Mouse (Mus musculus): Measurements from ENCODE around the gene Slc37a3.
"Not testable (repeated sequence)": the region's sequence is repeated elsewhere in the genome, so short reads cannot be mapped to it uniquely, and the experiment has no call there.

Gene Slc37a3

GRCm38 (mm10) chr6:39378161-39378835 is 823 bp upstream of the Slc37a3 start:
- DNase-seq, result not testable (repeated sequence)

GRCm38 (mm10) chr6:39376775-39377174 is 700 bp downstream of the Slc37a3 start:
- DNase-seq, result no peak

GRCm38 (mm10) chr6:39373301-39373955 is 4.0 kb downstream of the Slc37a3 start:
- DNase-seq, result no peak

GRCm38 (mm10) chr6:39372727-39373126 is 4.7 kb downstream of the Slc37a3 start:
- DNase-seq, result no peak

GRCm38 (mm10) chr6:39372042-39372441 is 5.4 kb downstream of the Slc37a3 start:
- no peak for DNase-seq

GRCm38 (mm10) chr6:39369631-39370030 is 7.8 kb downstream of the Slc37a3 start:
- DNase-seq, result no peak

GRCm38 (mm10) chr6:39362684-39363083 is 14.8 kb downstream of the Slc37a3 start:
- DNase-seq, result no peak

- not testable (repeated sequence) for DNase-seq
Measured at GRCm38 (mm10) chr6:39359207-39359606, 18.3 kb downstream of the Slc37a3 start.

GRCm38 (mm10) chr6:39348946-39349345 is 28.5 kb downstream of the Slc37a3 start:
- DNase-seq, result no peak

GRCm38 (mm10) chr6:39347880-39348814 is 29.3 kb downstream of the Slc37a3 start:
- no peak for DNase-seq

GRCm38 (mm10) chr6:39346991-39347501 is 30.4 kb downstream of the Slc37a3 start:
- DNase-seq, result no peak

GRCm38 (mm10) chr6:39345430-39345829 is 32.0 kb downstream of the Slc37a3 start:
- no peak for DNase-seq

GRCm38 (mm10) chr6:39344020-39344419 is 33.5 kb downstream of the Slc37a3 start:
- peak; percentile 92 to 94 for DNase-seq

- no peak for DNase-seq
Measured at GRCm38 (mm10) chr6:39341798-39342197, 35.7 kb downstream of the Slc37a3 start.

GRCm38 (mm10) chr6:39338359-39338758 is 39.1 kb downstream of the Slc37a3 start:
- no peak for DNase-seq

GRCm38 (mm10) chr6:39334873-39335272 is 42.6 kb downstream of the Slc37a3 start:
- DNase-seq, result no peak

GRCm38 (mm10) chr6:39334224-39334623 is 43.3 kb downstream of the Slc37a3 start:
- no peak for DNase-seq

- no peak for DNase-seq
Measured at GRCm38 (mm10) chr6:39331998-39332700, 45.3 kb downstream of the Slc37a3 start.

- DNase-seq, result peak; percentile 51 to 65
Measured at GRCm38 (mm10) chr6:39330981-39331380, 46.5 kb downstream of the Slc37a3 start.

GRCm38 (mm10) chr6:39320286-39320685 is 57.2 kb downstream of the Slc37a3 start:
- peak; percentile 32 for DNase-seq

GRCm38 (mm10) chr6:39319061-39319761 is 58.3 kb downstream of the Slc37a3 start:
- DNase-seq, result peak; percentile 78 to 83

- no peak for DNase-seq
Measured at GRCm38 (mm10) chr6:39318631-39319010, 58.9 kb downstream of the Slc37a3 start.
